Mouse (Mus musculus) stomach, postnatal 0 days (tissue): ENCODE results near the gene Esrrg.

Experiments used
- CTCF ChIP-seq: IDR thresholded peaks from 2 replicates; pipeline ENCODE4 v1.5.1; 2016; ENCODE audit warnings: antibody characterized with exemption, low read depth, mild to moderate bottlenecking, moderate library complexity
- EP300 ChIP-seq: optimal IDR thresholded peaks from 2 replicates; pipeline ENCODE3; 2016; ENCODE audit warnings: antibody characterized with exemption

DNA sequence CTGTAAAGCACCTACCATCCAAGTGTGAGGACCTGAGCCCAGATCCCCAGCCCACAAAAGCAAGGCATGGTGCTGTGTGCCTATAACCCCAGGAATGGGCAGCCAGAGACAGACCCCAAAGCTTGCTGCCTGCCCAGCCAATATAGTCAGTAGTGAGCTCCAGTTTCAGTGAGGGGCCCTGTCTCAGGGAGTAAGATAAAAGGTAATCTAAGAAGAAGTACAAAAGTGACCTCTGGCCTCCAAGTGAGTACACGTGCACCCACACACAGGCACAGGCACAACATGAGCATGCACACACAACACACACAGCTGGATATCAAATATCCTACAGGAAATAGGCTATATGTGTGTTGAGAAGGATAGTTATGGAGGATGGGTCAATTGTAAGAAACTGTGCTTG is 286.9 kb downstream of the Esrrg start:
- TF ChIP-seq CTCF: no peak
- TF ChIP-seq EP300: no peak
